Mouse (Mus musculus): Measurements from ENCODE around the gene Zfp326. TPM values are rescaled to one million over a fixed set of nuclear protein-coding genes. Genes with fewer than 3 reads are reported as not detected.
A peak's percentile ranks its signal among the peaks of the same experiment; 100 is the strongest.

The Zfp326 gene
- polyA plus RNA-seq, 1 experiment from 2014 or later: 34.9 TPM

DNA sequence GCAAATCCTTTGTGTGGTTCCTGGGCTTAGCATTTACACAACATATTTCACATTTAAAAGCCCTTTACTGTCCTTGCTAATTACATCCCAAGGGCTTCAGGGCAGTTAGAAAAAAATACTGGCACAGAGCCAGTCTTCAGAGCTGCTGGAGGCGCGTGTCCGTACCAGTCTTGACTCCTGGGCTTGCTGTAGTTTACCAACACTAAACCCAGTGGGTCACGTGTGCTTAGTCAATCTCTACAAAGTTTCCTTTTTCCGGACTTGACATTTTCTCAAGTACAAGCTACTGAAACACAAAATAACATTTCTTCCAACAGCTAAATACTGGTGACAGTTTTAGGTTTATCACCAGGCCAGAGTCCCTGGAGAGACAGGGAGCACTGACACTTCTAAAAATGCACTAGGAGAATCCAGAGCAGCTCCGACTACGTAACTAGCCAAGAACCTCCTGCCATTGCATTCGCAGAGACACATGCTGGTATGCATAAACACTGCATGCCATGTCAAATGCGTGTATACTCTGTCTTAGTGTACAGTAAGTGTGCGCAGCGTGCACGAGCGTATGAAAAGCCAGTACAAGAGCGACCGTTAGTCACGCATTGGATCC is 8.4 kb upstream of the Zfp326 start:
- 60% methylated on average over 16 of the region's 16 CpGs for WGBS
- H3K36me3 ChIP-seq: no peaks in the 10 kb centered on the region
- H3K4me1 ChIP-seq: peaks cover 19% of the 10 kb centered on the region
- no peak overlapping the region for H3K9ac ChIP-seq
- peak; percentile 13; the same call in 1 of the 2 replicates for ATAC-seq (ENCODE audit: insufficient number of reproducible peaks, low FRiP score, low TSS enrichment, low read depth)
- no peak overlapping the region for H3K4me2 ChIP-seq (replicated peaks)
- 0 out of 2 replicates have a peak overlapping the region, but pooled peaks have one; percentile 36 for H3K27ac ChIP-seq (replicated peaks)
- H3K27me3 ChIP-seq: no peaks in the 10 kb centered on the region
- no peak overlapping the region for H3K4me3 ChIP-seq (replicated peaks)
- no peaks in the 10 kb centered on the region for H3K9me3 ChIP-seq (replicated peaks)

DNA sequence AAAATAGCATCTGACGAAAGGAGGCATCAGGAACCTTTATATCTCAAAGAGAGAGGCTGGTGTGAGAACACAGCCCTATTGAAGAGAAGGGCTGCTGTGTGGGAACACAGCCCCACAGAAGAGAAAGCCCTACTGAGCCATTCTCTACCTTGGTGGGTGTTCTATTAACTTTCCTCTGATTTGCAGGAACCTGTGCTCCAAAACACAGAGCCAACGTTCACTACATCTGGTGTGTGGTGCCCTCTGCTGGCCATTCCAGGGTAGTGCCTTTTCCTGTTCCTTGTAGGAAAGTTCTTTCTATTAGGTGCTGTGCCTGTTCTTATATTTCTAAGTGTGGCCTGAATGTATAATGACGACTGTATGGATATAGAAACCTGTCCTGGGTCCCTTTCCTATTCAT is 7.8 kb upstream of the Zfp326 start:
- whole genome bisulfite sequencing: 25% methylated on average over 3 of the region's 3 CpGs
- Histone ChIP-seq H3K36me3 (no peaks in the 10 kb centered on the region), H3K4me1 (peaks cover 19% of the 10 kb centered on the region), H3K9me3 (replicated peaks) (no peaks in the 10 kb centered on the region), H3K4me2 (replicated peaks) (no peak overlapping the region), H3K27ac (replicated peaks) (no peak overlapping the region), H3K9ac (no peak overlapping the region), H3K27me3 (no peaks in the 10 kb centered on the region), H3K4me3 (replicated peaks) (no peak overlapping the region)
- 0 out of 2 replicates have a peak, but pooled peaks have one; percentile 55 for ATAC-seq (ENCODE audit: insufficient number of reproducible peaks, low FRiP score, low TSS enrichment, low read depth)

DNA sequence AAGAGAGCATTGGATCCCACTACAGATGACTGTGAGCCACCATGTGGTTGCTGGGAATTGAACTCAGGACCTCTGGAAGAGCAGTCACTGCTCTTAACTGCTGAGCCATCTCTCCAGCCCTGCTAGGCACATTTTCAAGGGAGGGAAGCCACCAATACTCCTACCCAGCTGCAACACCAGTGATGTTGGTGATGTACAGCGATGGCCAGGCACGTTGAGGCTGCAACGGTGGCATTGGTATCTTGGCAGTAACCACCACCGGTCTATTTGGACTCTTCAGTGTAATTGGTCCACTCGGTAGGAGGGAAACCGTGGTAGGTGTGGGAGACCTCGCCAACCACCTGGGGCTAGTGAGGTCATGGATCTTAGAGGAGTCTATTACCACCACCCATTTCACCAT is 6.6 kb upstream of the Zfp326 start:
- no peaks in the 10 kb centered on the region for H3K9me3 ChIP-seq (replicated peaks)
- WGBS: 84% methylated on average over 7 of the region's 7 CpGs
- no peak overlapping the region for H3K4me3 ChIP-seq (replicated peaks)
- no peaks in the 10 kb centered on the region for H3K27me3 ChIP-seq
- H3K27ac ChIP-seq (replicated peaks): no peak overlapping the region
- peaks cover 22% of the 10 kb centered on the region for H3K4me1 ChIP-seq
- H3K36me3 ChIP-seq: no peaks in the 10 kb centered on the region
- ATAC-seq (ENCODE audit: insufficient number of reproducible peaks, low FRiP score, low TSS enrichment, low read depth): no peak
- H3K4me2 ChIP-seq (replicated peaks): no peak overlapping the region
- no peak overlapping the region for H3K9ac ChIP-seq

DNA sequence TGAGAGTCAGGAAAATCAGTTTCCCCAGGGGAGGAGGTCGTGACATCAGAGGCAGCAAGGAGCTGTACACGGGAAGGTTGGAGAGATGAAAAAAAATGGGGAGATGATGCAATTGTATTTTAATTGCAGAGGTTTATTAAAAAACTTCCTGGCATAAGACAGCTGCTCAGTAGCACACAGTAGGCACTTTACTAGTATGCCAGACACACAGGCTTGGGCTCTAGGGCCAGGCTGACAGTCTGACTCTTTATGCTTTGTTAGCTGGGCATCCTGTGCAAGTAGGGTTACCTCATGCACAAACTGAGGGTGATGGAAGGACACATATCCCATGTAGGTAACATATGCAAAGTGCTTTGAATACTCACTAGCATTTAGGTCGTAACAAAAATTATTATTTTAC is 5.2 kb upstream of the Zfp326 start:
- Histone ChIP-seq H3K4me1 (peaks cover 26% of the 10 kb centered on the region), H3K27me3 (no peaks in the 10 kb centered on the region), H3K36me3 (no peaks in the 10 kb centered on the region), H3K27ac (replicated peaks) (no peak overlapping the region), H3K4me3 (replicated peaks) (no peak overlapping the region), H3K9me3 (replicated peaks) (no peaks in the 10 kb centered on the region), H3K9ac (no peak overlapping the region), H3K4me2 (replicated peaks) (no peak overlapping the region)
- WGBS: 65% methylated on average over 3 of the region's 3 CpGs
- no peak for ATAC-seq (ENCODE audit: insufficient number of reproducible peaks, low FRiP score, low TSS enrichment, low read depth)

DNA sequence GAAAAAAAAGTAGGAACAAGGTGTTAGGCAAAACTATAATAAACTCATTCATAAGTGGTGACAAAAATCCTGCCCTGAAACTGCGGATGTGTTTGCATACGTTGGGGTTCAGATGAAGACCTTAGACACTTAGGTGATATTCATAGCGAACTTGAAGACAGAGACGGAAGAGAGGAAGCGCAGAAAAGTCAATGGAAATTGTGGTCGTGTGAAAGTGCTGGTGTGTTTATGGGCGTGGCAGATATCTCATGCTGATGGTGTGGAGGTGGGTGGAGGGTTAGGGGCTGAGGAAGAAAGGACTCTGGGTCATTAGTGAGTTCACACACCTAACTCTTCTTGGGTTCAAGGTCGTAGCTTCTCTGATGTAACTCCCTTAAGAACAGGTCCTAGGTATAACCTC is 4.2 kb upstream of the Zfp326 start:
- 77% methylated on average over 8 of the region's 8 CpGs for WGBS
- H3K4me2 ChIP-seq (replicated peaks): no peak overlapping the region

DNA sequence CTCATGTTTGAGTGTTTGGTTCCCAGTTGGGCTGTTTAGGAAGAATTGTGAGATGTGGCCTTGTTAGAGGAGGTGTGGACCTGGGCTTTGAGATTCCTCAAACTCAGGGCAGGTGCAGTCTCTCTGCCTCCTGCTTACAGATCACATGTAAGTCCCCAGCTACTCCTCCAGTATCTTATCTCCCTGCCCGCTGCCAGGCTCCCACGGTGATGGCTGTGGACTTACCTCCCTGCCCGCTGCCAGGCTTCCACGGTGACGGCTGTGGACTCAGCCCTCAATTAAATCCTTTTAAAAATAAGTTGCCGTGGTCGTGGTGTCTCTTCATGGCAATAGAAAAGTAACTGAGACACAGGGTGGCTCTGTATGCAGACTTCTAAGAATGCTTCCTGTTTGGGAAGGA is 3.4 kb upstream of the Zfp326 start:
- Histone ChIP-seq H3K4me2 (replicated peaks) (no peak overlapping the region), H3K36me3 (no peaks in the 10 kb centered on the region), H3K27me3 (no peaks in the 10 kb centered on the region), H3K9me3 (replicated peaks) (no peaks in the 10 kb centered on the region), H3K4me1 (peaks cover 20% of the 10 kb centered on the region), H3K27ac (replicated peaks) (no peak overlapping the region), H3K9ac (no peak overlapping the region), H3K4me3 (replicated peaks) (no peak overlapping the region)
- no peak for ATAC-seq (ENCODE audit: insufficient number of reproducible peaks, low FRiP score, low TSS enrichment, low read depth)
- WGBS: 54% methylated on average over 7 of the region's 7 CpGs

More for the DNA sequence above, 4.2 kb upstream of the Zfp326 start:
- H3K27ac ChIP-seq (replicated peaks): no peak overlapping the region
- no peak overlapping the region for H3K9ac ChIP-seq
- H3K27me3 ChIP-seq: no peaks in the 10 kb centered on the region
- H3K4me3 ChIP-seq (replicated peaks): no peak overlapping the region
- ATAC-seq (ENCODE audit: insufficient number of reproducible peaks, low FRiP score, low TSS enrichment, low read depth): no peak
- no peaks in the 10 kb centered on the region for H3K36me3 ChIP-seq
- H3K4me1 ChIP-seq: peaks cover 20% of the 10 kb centered on the region
- H3K9me3 ChIP-seq (replicated peaks): no peaks in the 10 kb centered on the region

DNA sequence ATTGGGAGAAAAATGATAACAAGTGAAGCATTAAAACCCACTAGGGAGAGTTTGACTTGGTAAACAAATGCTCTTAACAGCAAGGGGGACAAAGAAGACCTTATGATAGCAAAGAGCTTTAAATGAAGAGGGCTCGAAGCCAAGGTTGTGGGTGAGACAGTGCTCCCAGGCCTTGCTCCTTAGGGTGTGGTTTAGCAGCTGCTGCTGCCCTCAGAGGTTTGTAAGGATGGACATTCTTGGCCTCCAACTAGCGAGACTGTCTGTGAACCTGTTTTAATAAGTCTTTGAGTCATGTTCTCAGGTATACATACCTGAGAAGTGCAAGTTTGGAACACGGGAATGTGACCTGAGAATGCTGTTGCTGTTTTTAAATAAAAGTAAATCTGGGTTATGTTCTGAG is 2.6 kb upstream of the Zfp326 start:
- H3K4me1 ChIP-seq: peaks cover 21% of the 10 kb centered on the region
- H3K27me3 ChIP-seq: no peaks in the 10 kb centered on the region
- H3K36me3 ChIP-seq: no peaks in the 10 kb centered on the region
- H3K9me3 ChIP-seq (replicated peaks): no peaks in the 10 kb centered on the region
- 65% methylated on average over 3 of the region's 3 CpGs for WGBS
- no peak for ATAC-seq (ENCODE audit: insufficient number of reproducible peaks, low FRiP score, low TSS enrichment, low read depth)
- no peak overlapping the region for H3K4me2 ChIP-seq (replicated peaks)
- no peak overlapping the region for H3K27ac ChIP-seq (replicated peaks)
- no peak overlapping the region for H3K9ac ChIP-seq
- no peak overlapping the region for H3K4me3 ChIP-seq (replicated peaks)

DNA sequence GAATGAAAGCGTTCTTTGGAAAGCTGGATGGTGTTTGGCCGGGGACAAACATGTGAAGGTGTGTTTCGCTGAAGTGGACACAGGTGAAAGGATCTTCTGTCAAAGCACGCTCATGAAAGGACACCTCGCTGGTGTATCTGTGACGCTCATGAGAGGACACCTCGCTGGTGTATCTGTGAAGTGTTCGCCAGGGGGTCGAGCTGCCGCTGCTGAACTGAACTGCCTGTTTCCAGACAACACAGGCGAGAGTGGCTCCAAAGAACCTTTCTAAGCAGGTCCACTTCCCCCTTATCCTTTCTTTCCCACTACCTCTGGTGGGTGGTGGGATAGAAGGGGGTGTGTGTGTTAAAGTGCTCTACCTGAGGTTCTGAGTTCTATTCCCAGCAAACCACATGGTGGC is 1.9 kb upstream of the Zfp326 start:
- H3K36me3 ChIP-seq: no peaks in the 10 kb centered on the region
- H3K4me1 ChIP-seq: peaks cover 21% of the 10 kb centered on the region
- no peak overlapping the region for H3K27ac ChIP-seq (replicated peaks)
- ATAC-seq (ENCODE audit: insufficient number of reproducible peaks, low FRiP score, low TSS enrichment, low read depth): no peak
- H3K9me3 ChIP-seq (replicated peaks): no peaks in the 10 kb centered on the region
- no peaks in the 10 kb centered on the region for H3K27me3 ChIP-seq
- H3K9ac ChIP-seq: no peak overlapping the region
- no peak overlapping the region for H3K4me2 ChIP-seq (replicated peaks)
- H3K4me3 ChIP-seq (replicated peaks): no peak overlapping the region
- 94% methylated on average over 11 of the region's 11 CpGs for WGBS

DNA sequence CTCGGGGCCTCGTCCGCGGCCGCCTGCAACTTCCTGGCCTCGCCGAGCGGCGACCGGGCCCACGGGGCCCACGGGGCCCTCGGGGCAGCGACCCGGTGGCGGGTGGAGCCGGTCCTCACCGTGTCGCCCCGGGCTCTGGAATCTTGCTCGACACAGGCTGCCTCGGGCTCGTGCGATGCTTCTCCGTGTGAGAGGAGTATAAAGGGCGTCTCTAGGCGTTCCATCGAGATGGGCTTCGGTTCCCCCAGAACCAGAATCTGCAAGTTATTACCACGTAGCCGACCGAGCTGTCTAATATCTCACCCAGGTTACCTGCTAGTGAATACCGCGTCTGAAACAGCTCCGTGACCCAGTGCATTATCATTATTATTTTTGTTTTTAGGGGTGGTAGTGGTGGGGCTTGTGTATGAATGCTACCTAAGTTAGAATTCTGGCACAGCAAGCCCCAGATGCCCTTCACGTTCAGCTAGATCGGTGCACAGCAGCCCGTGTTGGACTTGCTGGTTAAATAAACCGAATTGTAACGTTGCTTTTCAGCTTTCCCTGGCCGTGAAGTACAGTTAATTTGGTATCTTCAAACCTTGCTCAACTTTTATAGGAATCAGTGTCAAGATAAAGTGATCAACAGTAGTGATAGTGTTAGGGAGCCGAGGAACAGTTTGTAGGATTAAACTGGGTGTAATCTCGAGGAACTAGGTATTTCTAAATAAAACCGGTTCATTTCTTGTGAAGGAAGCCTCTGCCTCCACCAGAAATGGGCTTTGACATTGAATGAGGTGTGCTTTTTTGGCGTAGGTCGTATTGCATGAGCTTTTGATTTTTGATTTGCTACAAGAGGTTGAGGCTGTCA is 785 bp downstream of the Zfp326 start:
- no peaks in the 10 kb centered on the region for H3K9me3 ChIP-seq (replicated peaks)
- under 1% methylated on average over 46 of the region's 46 CpGs for WGBS
- no peak for ATAC-seq (ENCODE audit: insufficient number of reproducible peaks, low FRiP score, low TSS enrichment, low read depth)

DNA sequence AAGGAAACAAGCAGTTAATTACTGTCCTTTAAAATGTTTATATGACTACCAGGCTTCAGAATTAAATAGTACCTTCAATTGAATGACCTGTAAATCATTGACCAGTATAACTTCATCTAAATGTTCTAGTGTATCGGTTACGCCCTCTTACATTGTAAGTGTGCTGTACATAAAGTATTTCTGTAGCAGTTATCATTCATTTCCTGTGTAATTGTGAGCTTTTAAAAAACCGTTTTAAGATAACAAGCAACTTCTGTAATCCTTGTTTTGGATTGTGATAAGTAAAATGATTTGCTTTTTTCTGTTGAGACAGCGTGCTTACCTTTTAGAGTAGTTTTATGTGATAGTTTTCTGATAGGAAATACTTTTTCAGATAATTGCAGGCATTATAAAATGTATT is 11.0 kb downstream of the Zfp326 start:
- peaks cover 16% of the 10 kb centered on the region for H3K36me3 ChIP-seq
- 0 out of 2 replicates have a peak, but pooled peaks cover 5% of the 10 kb centered on the region for H3K4me1 ChIP-seq
- no peaks in the 10 kb centered on the region for H3K27me3 ChIP-seq
- no peaks in the 10 kb centered on the region for H3K9me3 ChIP-seq (replicated peaks)
- WGBS: 87% methylated on average over 4 of the region's 4 CpGs
- H3K27ac ChIP-seq (replicated peaks): no peak overlapping the region
- ATAC-seq (ENCODE audit: insufficient number of reproducible peaks, low FRiP score, low TSS enrichment, low read depth): no peak
- H3K4me2 ChIP-seq (replicated peaks): no peak overlapping the region
- H3K9ac ChIP-seq: no peak overlapping the region
- no peak overlapping the region for H3K4me3 ChIP-seq (replicated peaks)

More for the DNA sequence above, 785 bp downstream of the Zfp326 start:
- H3K36me3 ChIP-seq: peaks cover 3% of the 10 kb centered on the region; the same call in 1 of the 2 replicates
- peak overlapping the region; percentile 82 for H3K27ac ChIP-seq (replicated peaks)
- H3K27me3 ChIP-seq: no peaks in the 10 kb centered on the region
- peak overlapping the region; percentile 70 for H3K4me2 ChIP-seq (replicated peaks)
- H3K9ac ChIP-seq: peak overlapping the region; percentile 100
- peak overlapping the region; percentile 96 for H3K4me3 ChIP-seq (replicated peaks)
- peaks cover 25% of the 10 kb centered on the region for H3K4me1 ChIP-seq

DNA sequence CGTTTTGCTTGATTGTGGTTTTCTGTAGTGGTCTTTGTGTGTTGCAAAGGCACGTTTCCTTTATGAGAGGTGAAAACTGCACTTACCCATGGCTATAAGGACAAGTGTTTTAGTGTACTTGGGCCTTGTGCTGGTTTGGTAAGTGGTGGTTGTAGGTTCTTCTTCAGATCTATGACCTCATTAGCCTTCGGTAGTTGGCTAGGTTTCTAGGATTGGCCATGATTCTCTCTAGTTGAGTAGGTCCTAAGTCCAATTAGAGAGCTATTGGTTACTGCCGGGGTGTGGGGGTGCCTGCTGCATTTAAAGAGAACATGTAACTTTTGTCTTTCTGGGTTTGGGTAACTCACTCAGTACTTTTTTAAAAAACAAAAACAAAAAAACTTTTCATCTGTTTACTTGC is 21.8 kb downstream of the Zfp326 start:
- H3K36me3 ChIP-seq: peaks cover 38% of the 10 kb centered on the region
- no peak overlapping the region for H3K4me3 ChIP-seq (replicated peaks)
- H3K9ac ChIP-seq: no peak overlapping the region
- H3K4me2 ChIP-seq (replicated peaks): no peak overlapping the region
- no peaks in the 10 kb centered on the region for H3K27me3 ChIP-seq
- H3K27ac ChIP-seq (replicated peaks): no peak overlapping the region
- no peaks in the 10 kb centered on the region for H3K4me1 ChIP-seq
- 94% methylated on average over 4 of the region's 4 CpGs for WGBS
- no peaks in the 10 kb centered on the region for H3K9me3 ChIP-seq (replicated peaks)
- no peak for ATAC-seq (ENCODE audit: insufficient number of reproducible peaks, low FRiP score, low TSS enrichment, low read depth)
